Mouse (Mus musculus) neural tube, embryonic 14.5 days (tissue): ENCODE measurements around the gene Nradd. TPM values are rescaled to one million over a fixed set of nuclear protein-coding genes. Genes with fewer than 3 reads are reported as not detected.

Experiments used
- microRNA-seq: library from miRNA; unstranded; fragments of <30 nt; microRNA quantifications from one replicate; pipeline ENCODE4, GENCODE M21; 2016
- polyA plus RNA-seq: library from polyadenylated mRNA; unstranded; fragments of >200 nt; fragmentation: Nextera tagmentation; extraction: Ambion mirVana; gene quantifications from 2 replicates; pipeline ENCODE4 v1.2.1, GENCODE M21; 2014

Gene Nradd
- polyA plus RNA-seq, 1 experiment from 2014 or later, result 14.1 TPM

Small RNA genes within 50 kb of the gene (microRNA-seq; reads per million reads assigned to microRNA genes)
- not detected for gene Mir8107

Other genes with a start within 250 kb of the Nradd start
- 25.3 TPM in 2 replicates for gene Ptpn23, start 216.2 kb downstream of the Nradd start, polyA plus RNA-seq
- 0.23 and 1.6 TPM in 2 replicates for gene Ngp, start 204.7 kb downstream of the Nradd start, polyA plus RNA-seq
- 24.1 and 24.3 TPM in 2 replicates for gene Klhl18, start 147.8 kb downstream of the Nradd start, polyA plus RNA-seq
- 3.5 and 3.7 TPM in 2 replicates for gene Kif9, start 147.5 kb downstream of the Nradd start, polyA plus RNA-seq
- gene Setd2, start 91.9 kb downstream of the Nradd start, polyA plus RNA-seq, result 56.6 and 61.2 TPM in 2 replicates
- 4.8 and 5.0 TPM in 2 replicates for gene Nbeal2, start 29.7 kb upstream of the Nradd start, polyA plus RNA-seq
- gene Ccdc12, start 32.1 kb upstream of the Nradd start, polyA plus RNA-seq, result 101 and 112 TPM in 2 replicates
- 0.50 and 0.66 TPM in 2 replicates for gene Myl3, start 117.4 kb upstream of the Nradd start, polyA plus RNA-seq
- 5.2 and 11.3 TPM in 2 replicates for gene Pth1r, start 122.7 kb upstream of the Nradd start, polyA plus RNA-seq
- not detected in 2 replicates for gene Prss42, start 173.7 kb upstream of the Nradd start, polyA plus RNA-seq
- gene Prss44, start 189.5 kb upstream of the Nradd start, polyA plus RNA-seq, result not detected in 2 replicates
- not detected in 2 replicates for gene Prss43, start 202.2 kb upstream of the Nradd start, polyA plus RNA-seq
- not detected in 2 replicates for gene Prss45, start 210.1 kb upstream of the Nradd start, polyA plus RNA-seq
- not detected in 2 replicates for gene Prss46, start 220.1 kb upstream of the Nradd start, polyA plus RNA-seq
- 0.24 and 0.43 TPM in 2 replicates for gene Prss50, start 233.5 kb upstream of the Nradd start, polyA plus RNA-seq